Mouse (Mus musculus) liver, adult 2 months (tissue): ENCODE data around the gene Cyp2d34. TPM values are rescaled to one million over a fixed set of nuclear protein-coding genes. Genes with fewer than 3 reads are reported as not detected.

Source experiments
- DNase-seq: peaks from one replicate; pipeline ENCODE4 v3.0.0-alpha.2; 2011; ENCODE audit warnings: low read depth, low spot score; ENCODE audit errors: extremely low read depth
- H3K27ac ChIP-seq: fragments of 200-500 bp; replicated peaks from 2 replicates; pipeline ENCODE4 v1.5.1; 2012; ENCODE audit warnings: low read depth, mild to moderate bottlenecking, control low read depth, inconsistent platforms, low read length; ENCODE audit not compliant: insufficient read depth
- H3K27me3 ChIP-seq: fragments of 200-500 bp; 2 replicates; pipeline ENCODE4 v1.6.1; 2012; ENCODE audit warnings: mild to moderate bottlenecking, moderate library complexity, low read length, inconsistent platforms; ENCODE audit not compliant: control insufficient read depth, insufficient read depth
- H3K36me3 ChIP-seq: fragments of 200-500 bp; 2 replicates; pipeline ENCODE4 v1.6.1; 2012; ENCODE audit warnings: low read length, inconsistent platforms; ENCODE audit not compliant: control insufficient read depth, insufficient read depth
- H3K4me1 ChIP-seq: fragments of 200-500 bp; 2 replicates; pipeline ENCODE4 v1.6.1; 2011; ENCODE audit warnings: low read length; ENCODE audit not compliant: control insufficient read depth, insufficient read depth
- H3K4me3 ChIP-seq: fragments of 200-500 bp; 2 replicates; pipeline ENCODE4 v1.5.1; 2011; ENCODE audit warnings: low read depth, mild to moderate bottlenecking, control low read depth, low read length, moderate library complexity; ENCODE audit not compliant: insufficient read depth
- H3K79me2 ChIP-seq: fragments of 200-500 bp; 2 replicates; pipeline ENCODE4 v1.6.1; 2012; ENCODE audit warnings: inconsistent platforms, mild to moderate bottlenecking, low read length, moderate library complexity; ENCODE audit not compliant: control insufficient read depth, insufficient read depth
- H3K9ac ChIP-seq: fragments of 200-500 bp; 2 replicates; pipeline ENCODE4 v1.6.1; 2012; ENCODE audit warnings: low read depth, mild to moderate bottlenecking, control low read depth, inconsistent platforms, low read length
- CTCF ChIP-seq: fragments of 200-500 bp; IDR thresholded peaks from 2 replicates; pipeline ENCODE4 v1.5.1; 2011; ENCODE audit warnings: low read depth, low read length, control low read depth
- POLR2A ChIP-seq: fragments of 200-500 bp; IDR thresholded peaks from 2 replicates; pipeline ENCODE4 v1.6.1; 2011; ENCODE audit warnings: low read length, control low read depth; ENCODE audit not compliant: insufficient read depth; ENCODE audit errors: extremely low read depth
- WGBS: fragments of 180-500 bp; shearing (Covaris S2); methylation state at CpG from one replicate; pipeline ENCODE4 v1.1.7; 2018; 5-methylcytosine and 5-hydroxymethylcytosine counted together
- polyA plus RNA-seq: library from polyadenylated mRNA; depleted of rRNA; stranded (reverse); fragments of >200 nt; gene quantifications from 2 replicates; pipeline ENCODE4 v1.2.3, GENCODE M21; 2012; rRNA removed
- total RNA-seq: library from RNA; depleted of rRNA; stranded (reverse); fragments of >200 nt; gene quantifications from 2 replicates; pipeline ENCODE4 v1.2.3, GENCODE M21; 2014; rRNA removed

The Cyp2d34 gene
- total and polyA plus RNA-seq, 2 experiments: 0.17 TPM; not detected in 1

DNA sequence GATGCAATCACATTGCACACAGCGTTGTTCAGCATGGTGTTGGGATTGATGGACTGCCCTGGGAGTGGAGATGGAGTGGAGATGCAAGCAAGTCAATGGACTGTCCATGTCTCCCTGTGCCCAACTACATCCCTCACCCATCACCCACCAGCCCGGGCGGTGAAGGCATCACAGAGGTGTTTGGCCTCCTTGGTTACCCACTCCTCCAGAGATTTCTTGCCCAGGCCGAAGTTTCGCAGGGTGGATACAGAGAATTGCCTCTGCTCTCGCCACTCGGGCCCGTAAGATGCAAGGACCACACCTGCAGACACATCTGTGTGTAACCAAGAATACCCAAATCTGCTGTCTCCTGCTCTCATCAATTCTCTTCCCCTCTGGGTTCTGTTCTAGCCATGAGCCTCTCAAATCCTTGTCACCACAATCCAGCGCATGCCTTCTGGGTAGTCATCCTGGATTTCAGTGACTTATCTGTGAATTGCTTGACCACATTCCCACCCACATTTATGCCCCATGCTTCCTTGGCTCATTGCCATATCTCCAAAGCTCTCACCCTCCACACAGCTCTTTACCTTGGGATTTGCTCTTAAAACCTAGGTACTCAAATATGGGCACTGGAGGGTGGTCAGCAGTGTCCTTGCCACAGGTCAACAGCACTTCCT lies 2.3 kb downstream of the Cyp2d34 start:
- Histone ChIP-seq H3K4me1 (peaks cover 10% of the 10 kb centered on the region), H3K27me3 (no peaks in the 10 kb centered on the region), H3K36me3 (no peaks in the 10 kb centered on the region), H3K4me3 (no peak overlapping the region), H3K9ac (no peak overlapping the region), H3K79me2 (no peaks in the 10 kb centered on the region), H3K27ac (no peak overlapping the region)
- TF ChIP-seq POLR2A: no peak
- TF ChIP-seq CTCF: no peak
- 96% methylated on average over 9 of the region's 9 CpGs for WGBS
- no peak for DNase-seq

DNA sequence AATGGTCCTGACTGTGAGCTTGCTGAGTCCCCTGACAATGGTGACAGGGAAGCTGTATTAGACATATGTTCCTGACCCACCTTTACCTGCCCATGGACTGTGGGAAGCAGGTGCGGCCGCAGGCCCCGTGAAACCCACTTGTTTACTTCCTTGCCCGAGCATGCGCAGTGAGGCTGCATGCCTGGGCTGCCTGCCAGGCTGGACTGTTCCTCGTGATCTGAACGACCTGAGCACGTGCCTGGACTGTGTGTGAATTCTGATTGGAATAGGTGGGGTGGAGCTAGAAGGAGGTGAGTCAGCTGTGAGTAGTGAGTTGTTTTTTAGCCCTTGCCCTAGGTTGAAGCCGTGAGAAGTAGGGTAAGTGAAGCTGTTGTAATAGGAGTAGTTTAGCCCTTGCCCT lies 38.1 kb downstream of the Cyp2d34 start:
- peak; percentile 80 for DNase-seq
- H3K36me3 ChIP-seq: no peaks in the 10 kb centered on the region
- no peak overlapping the region for H3K9ac ChIP-seq
- H3K79me2 ChIP-seq: no peaks in the 10 kb centered on the region
- H3K27me3 ChIP-seq: no peaks in the 10 kb centered on the region
- H3K27ac ChIP-seq: no peak overlapping the region
- peaks cover 2% of the 10 kb centered on the region; the same call in 1 of the 2 replicates for H3K4me1 ChIP-seq
- no peak overlapping the region for H3K4me3 ChIP-seq
- TF ChIP-seq CTCF: no peak
- no peak for TF ChIP-seq POLR2A
- WGBS: 50% methylated on average over 9 of the region's 9 CpGs

DNA sequence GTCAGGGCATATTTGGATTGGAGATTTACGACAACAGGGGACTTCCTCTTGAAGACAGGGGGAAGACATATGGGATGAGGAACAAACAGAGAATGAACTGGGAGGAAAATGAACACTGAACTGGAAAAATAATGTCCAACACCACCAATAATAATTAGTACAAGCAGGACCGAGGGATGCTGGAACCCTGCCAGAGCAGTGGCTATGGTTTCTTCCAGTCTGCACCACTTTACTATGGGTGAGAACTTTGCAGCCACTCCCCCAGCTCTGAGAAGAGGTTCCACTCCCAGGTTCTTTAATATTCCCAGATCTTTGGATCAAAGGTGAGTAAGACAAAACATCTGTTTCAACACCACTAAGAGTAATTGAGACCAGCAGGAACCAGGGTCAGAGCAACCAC lies 41.7 kb downstream of the Cyp2d34 start:
- TF ChIP-seq POLR2A: no peak
- TF ChIP-seq CTCF: no peak
- H3K4me3 ChIP-seq: no peak overlapping the region
- no peaks in the 10 kb centered on the region for H3K36me3 ChIP-seq
- no peaks in the 10 kb centered on the region for H3K79me2 ChIP-seq
- no peaks in the 10 kb centered on the region for H3K27me3 ChIP-seq
- no peak overlapping the region for H3K27ac ChIP-seq
- peaks cover 6% of the 10 kb centered on the region; the same call in 1 of the 2 replicates for H3K4me1 ChIP-seq
- H3K9ac ChIP-seq: no peak overlapping the region
- DNase-seq: no peak
- 84% methylated on average over 2 of the region's 2 CpGs for WGBS

DNA sequence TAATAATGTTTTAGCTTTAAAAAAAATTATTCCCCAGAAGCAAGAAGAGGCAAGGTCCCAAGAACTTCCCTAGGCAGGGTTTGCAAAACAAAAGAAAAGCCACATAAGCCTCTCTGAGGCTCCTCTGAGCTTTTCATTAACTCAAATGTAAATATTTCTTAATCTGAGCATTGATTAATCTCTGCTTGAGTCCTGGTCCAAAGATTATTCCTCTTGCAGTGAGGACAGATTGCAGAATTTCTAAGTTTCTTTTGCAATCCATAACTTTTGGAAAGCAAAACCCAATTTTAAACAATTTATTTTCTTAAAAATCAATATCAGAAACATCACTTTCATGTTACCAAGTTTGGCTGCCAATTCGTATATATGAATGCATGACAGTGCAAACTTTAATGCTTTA lies 47.9 kb downstream of the Cyp2d34 start:
- H3K27me3 ChIP-seq: no peaks in the 10 kb centered on the region
- H3K4me3 ChIP-seq: no peak overlapping the region
- peak; percentile 97 for DNase-seq
- H3K27ac ChIP-seq: no peak overlapping the region
- H3K79me2 ChIP-seq: no peaks in the 10 kb centered on the region
- H3K4me1 ChIP-seq: peaks cover 5% of the 10 kb centered on the region; the same call in 1 of the 2 replicates
- 23% methylated on average over 1 of the region's 1 CpGs for WGBS
- TF ChIP-seq POLR2A: no peak
- TF ChIP-seq CTCF: no peak
- H3K9ac ChIP-seq: no peak overlapping the region
- H3K36me3 ChIP-seq: no peaks in the 10 kb centered on the region

Other genes with a start within 250 kb of the Cyp2d34 start
- 83.3 and 105 TPM in 2 replicates for gene Cyp2d22, start 240.7 kb downstream of the Cyp2d34 start, total RNA-seq
- gene Cyp2d22, start 240.7 kb downstream of the Cyp2d34 start, polyA plus RNA-seq: 316 and 337 TPM in 2 replicates
- 0.46 and 0.54 TPM in 2 replicates for gene Cyp2d11, start 226.9 kb downstream of the Cyp2d34 start, total RNA-seq
- gene Cyp2d11, start 226.9 kb downstream of the Cyp2d34 start, polyA plus RNA-seq: 0.32 and 0.91 TPM in 2 replicates
- 729 and 912 TPM in 2 replicates for gene Cyp2d10, start 213.8 kb downstream of the Cyp2d34 start, total RNA-seq
- gene Cyp2d10, start 213.8 kb downstream of the Cyp2d34 start, polyA plus RNA-seq: 1,682 and 1,823 TPM in 2 replicates
- gene Cyp2d9, start 187.5 kb downstream of the Cyp2d34 start, total RNA-seq: 46.2 and 99.8 TPM in 2 replicates
- 103 and 162 TPM in 2 replicates for gene Cyp2d9, start 187.5 kb downstream of the Cyp2d34 start, polyA plus RNA-seq
- 0.65 TPM in 1 of 2 replicates, not detected in the other for gene Cyp2d12, start 65.9 kb downstream of the Cyp2d34 start, total RNA-seq
- gene Cyp2d12, start 65.9 kb downstream of the Cyp2d34 start, polyA plus RNA-seq: 0.63 and 0.65 TPM in 2 replicates
- 44.7 and 107 TPM in 2 replicates for gene Cyp2d40, start 143.2 kb upstream of the Cyp2d34 start, total RNA-seq
- 144 and 145 TPM in 2 replicates for gene Cyp2d40, start 143.2 kb upstream of the Cyp2d34 start, polyA plus RNA-seq
- gene Cyp2d26, start 173.3 kb upstream of the Cyp2d34 start, total RNA-seq: 1,175 and 1,183 TPM in 2 replicates
- gene Cyp2d26, start 173.3 kb upstream of the Cyp2d34 start, polyA plus RNA-seq: 1,819 and 2,020 TPM in 2 replicates